Mouse (Mus musculus) thymus, adult 2 months (tissue): ENCODE results near the gene Col13a1.

Source experiments
- CTCF ChIP-seq: fragments of 200-500 bp; IDR thresholded peaks from 2 replicates; pipeline ENCODE4 v1.5.1; 2012; ENCODE audit warnings: mild to moderate bottlenecking, control low read depth, low read length, moderate library complexity, borderline replicate concordance; ENCODE audit not compliant: control insufficient read depth, poor library complexity, insufficient read depth; ENCODE audit errors: extremely low read depth
- POLR2A ChIP-seq: fragments of 200-500 bp; IDR thresholded peaks from 2 replicates; pipeline ENCODE4 v1.6.1; 2012; ENCODE audit warnings: mild to moderate bottlenecking, low read length, control low read depth, moderate library complexity; ENCODE audit not compliant: control insufficient read depth, poor library complexity, insufficient read depth; ENCODE audit errors: extremely low read depth

DNA sequence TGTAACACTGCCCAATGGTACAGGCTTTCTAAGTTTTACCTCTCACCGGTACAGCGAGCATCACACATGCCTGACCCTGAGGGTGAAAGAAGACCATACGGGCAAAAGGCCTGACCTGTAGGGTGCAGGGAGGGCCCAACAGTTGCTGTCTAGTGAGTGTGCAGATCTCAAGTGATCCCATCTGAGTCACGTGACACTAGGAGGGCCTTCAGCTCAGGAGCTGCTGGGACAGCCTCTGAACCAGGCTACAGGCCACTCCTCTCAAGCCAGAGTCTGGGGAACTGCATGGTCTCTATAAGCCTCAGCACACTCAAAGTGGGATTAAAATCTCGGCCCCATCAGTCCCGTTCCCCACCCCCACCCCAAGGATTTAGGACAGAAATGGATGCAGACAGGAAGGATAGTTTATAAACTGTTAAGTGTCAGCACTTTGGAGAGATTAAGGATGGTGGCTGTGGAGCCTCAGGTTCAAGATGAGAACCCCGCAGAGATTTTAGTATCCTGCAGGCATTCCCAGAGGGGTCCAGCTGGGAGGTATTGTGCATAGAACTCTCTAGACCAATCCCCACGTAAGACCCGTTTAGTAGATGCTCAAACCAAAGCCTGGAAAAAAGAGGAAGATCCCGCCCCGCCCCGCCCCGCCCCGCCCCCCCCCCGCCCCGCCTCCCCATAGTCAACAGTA is 40.6 kb upstream of the Col13a1 start:
- TF ChIP-seq POLR2A (no peak), CTCF (no peak)
